Mouse (Mus musculus) limb, embryonic 10.5 days (tissue): Measurements from ENCODE around the gene Tgfb3. TPM values are rescaled to one million over a fixed set of nuclear protein-coding genes. Genes with fewer than 3 reads are reported as not detected.

Source experiments
- DNase-seq: peaks from one replicate; pipeline ENCODE4 v3.0.0-alpha.2; 2017; ENCODE audit warnings: low spot score
- H3K27ac ChIP-seq: fragments of 300-500 bp; sonication (generic); 2 replicates; pipeline ENCODE4 v1.5.1; 2016; ENCODE audit warnings: mild to moderate bottlenecking
- H3K27me3 ChIP-seq: fragments of 300-500 bp; sonication (generic); 2 replicates; pipeline ENCODE4 v1.6.1; 2016; ENCODE audit warnings: low read depth, mild to moderate bottlenecking; ENCODE audit not compliant: poor library complexity, severe bottlenecking
- H3K36me3 ChIP-seq: fragments of 300-500 bp; sonication (generic); 2 replicates; pipeline ENCODE4 v1.6.1; 2016; ENCODE audit warnings: mild to moderate bottlenecking, moderate library complexity
- H3K4me1 ChIP-seq: fragments of 300-500 bp; sonication (generic); 2 replicates; pipeline ENCODE4 v1.6.1; 2016
- H3K4me3 ChIP-seq: fragments of 300-500 bp; sonication (generic); 2 replicates; pipeline ENCODE4 v1.5.1; 2016; ENCODE audit warnings: mild to moderate bottlenecking, moderate library complexity
- H3K9me3 ChIP-seq: fragments of 300-500 bp; sonication (generic); replicated peaks from 2 replicates; pipeline ENCODE4 v1.6.1; 2016; ENCODE audit warnings: mild to moderate bottlenecking
- WGBS: fragments of 180-500 bp; shearing (Covaris S2); methylation state at CpG from one replicate; pipeline ENCODE4 v1.1.7; 2016; 5-methylcytosine and 5-hydroxymethylcytosine counted together
- polyA plus RNA-seq: library from polyadenylated mRNA; unstranded; fragments of >200 nt; fragmentation: Nextera tagmentation; extraction: Ambion mirVana; gene quantifications from 2 replicates; pipeline ENCODE4 v1.2.1, GENCODE M21; 2016

Gene Tgfb3
- polyA plus RNA-seq, 1 experiment from 2014 or later: 24.3 TPM

DNA sequence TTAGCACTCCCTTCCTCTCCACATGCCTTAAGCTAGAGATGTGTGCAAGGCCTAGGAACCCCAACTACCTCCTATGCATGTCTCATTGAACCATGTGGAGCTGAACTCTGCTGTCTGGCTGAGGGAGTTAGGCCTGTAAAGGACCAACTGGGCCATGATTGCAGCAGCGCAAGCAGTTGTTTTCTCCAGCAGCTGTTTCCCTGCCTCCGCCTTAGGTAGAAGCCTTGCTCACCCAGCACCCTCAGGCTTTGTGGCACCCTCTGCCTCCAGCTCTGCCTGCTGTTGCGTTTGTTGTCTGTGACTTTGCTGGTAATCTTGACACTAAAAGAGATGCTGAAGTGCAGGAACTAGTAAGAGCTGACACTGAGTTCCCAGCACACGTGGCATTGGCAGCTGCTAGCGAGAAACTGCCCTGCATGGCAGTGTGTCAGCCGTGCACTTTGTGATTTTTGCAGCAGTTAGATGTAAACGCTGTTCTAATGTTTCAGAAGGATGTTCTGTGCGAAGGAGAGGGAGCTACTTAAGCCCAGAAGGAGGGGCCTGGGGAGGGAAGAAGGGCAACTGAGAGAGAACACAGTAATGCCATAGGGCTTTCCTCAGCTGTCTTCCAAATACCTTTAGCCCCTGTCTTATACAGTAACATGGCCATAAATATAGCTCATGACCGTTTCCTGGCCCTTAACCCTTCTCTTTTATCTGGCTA is 56.4 kb downstream of the Tgfb3 start:
- no peaks in the 10 kb centered on the region for H3K9me3 ChIP-seq
- H3K4me3 ChIP-seq: no peak overlapping the region
- H3K4me1 ChIP-seq: peaks cover 36% of the 10 kb centered on the region
- no peak for DNase-seq
- H3K27ac ChIP-seq: peak overlapping the region; percentile 72
- 50% methylated on average over 9 of the region's 9 CpGs for WGBS
- no peaks in the 10 kb centered on the region for H3K27me3 ChIP-seq
- H3K36me3 ChIP-seq: 0 out of 2 replicates have a peak, but pooled peaks cover 6% of the 10 kb centered on the region

DNA sequence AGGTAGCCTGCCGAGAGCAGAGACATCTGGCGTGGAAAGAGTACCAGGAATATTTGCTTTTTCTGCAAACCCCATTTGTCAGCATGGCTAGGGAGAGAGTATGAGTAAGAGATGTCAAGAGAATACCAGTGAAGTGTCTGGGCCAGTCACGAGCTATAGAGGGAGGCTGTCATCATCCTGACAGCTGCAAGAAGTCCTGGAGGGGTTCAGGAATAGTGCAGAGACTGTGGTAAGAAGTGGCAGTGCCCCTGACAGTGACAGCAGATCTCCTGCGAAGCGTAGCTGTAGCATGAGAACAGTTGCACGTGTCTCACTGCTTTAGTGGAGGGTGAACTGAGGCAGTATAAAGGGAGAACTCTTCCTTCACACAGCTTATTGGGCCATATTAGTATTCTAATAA is 57.3 kb downstream of the Tgfb3 start:
- Histone ChIP-seq H3K36me3 (0 out of 2 replicates have a peak, but pooled peaks cover 6% of the 10 kb centered on the region), H3K4me1 (peaks cover 40% of the 10 kb centered on the region), H3K27ac (no peak overlapping the region), H3K4me3 (no peak overlapping the region), H3K27me3 (no peaks in the 10 kb centered on the region), H3K9me3 (no peaks in the 10 kb centered on the region)
- WGBS: 86% methylated on average over 6 of the region's 6 CpGs
- DNase-seq: no peak

- no peak for DNase-seq
- peaks cover 15% of the 10 kb centered on the region; the same call in 1 of the 2 replicates for H3K36me3 ChIP-seq
- H3K4me3 ChIP-seq: no peak overlapping the region
- H3K9me3 ChIP-seq: no peaks in the 10 kb centered on the region
- 64% methylated on average over 5 of the region's 5 CpGs for WGBS
- H3K27ac ChIP-seq: no peak overlapping the region
- H3K27me3 ChIP-seq: no peaks in the 10 kb centered on the region
- peaks cover 16% of the 10 kb centered on the region for H3K4me1 ChIP-seq
Observed at GRCm38 (mm10) chr12:86017360-86017759, 61.5 kb downstream of the Tgfb3 start.

GRCm38 (mm10) chr12:86015114-86015513 is 63.7 kb downstream of the Tgfb3 start:
- Histone ChIP-seq H3K27ac (no peak overlapping the region), H3K4me1 (peaks cover 9% of the 10 kb centered on the region), H3K9me3 (no peaks in the 10 kb centered on the region), H3K27me3 (no peaks in the 10 kb centered on the region), H3K36me3 (peaks cover 12% of the 10 kb centered on the region; the same call in 1 of the 2 replicates), H3K4me3 (no peak overlapping the region)
- WGBS: 83% methylated on average over 2 of the region's 2 CpGs
- DNase-seq: no peak

- no peak for DNase-seq
- 84% methylated on average over 3 of the region's 3 CpGs for WGBS
- Histone ChIP-seq H3K4me3 (no peak overlapping the region), H3K27me3 (no peaks in the 10 kb centered on the region), H3K9me3 (no peaks in the 10 kb centered on the region), H3K27ac (no peak overlapping the region), H3K36me3 (peaks cover 12% of the 10 kb centered on the region; the same call in 1 of the 2 replicates), H3K4me1 (peaks cover 9% of the 10 kb centered on the region)
Observed at GRCm38 (mm10) chr12:86014621-86015020, 64.2 kb downstream of the Tgfb3 start.

- no peak for DNase-seq
- 92% methylated on average over 2 of the region's 2 CpGs for WGBS
- H3K9me3 ChIP-seq: no peaks in the 10 kb centered on the region
- peaks cover 9% of the 10 kb centered on the region for H3K4me1 ChIP-seq
- H3K27me3 ChIP-seq: no peaks in the 10 kb centered on the region
- H3K4me3 ChIP-seq: no peak overlapping the region
- no peak overlapping the region for H3K27ac ChIP-seq
- peaks cover 12% of the 10 kb centered on the region; the same call in 1 of the 2 replicates for H3K36me3 ChIP-seq
Observed at GRCm38 (mm10) chr12:86014174-86014573, 64.7 kb downstream of the Tgfb3 start.

GRCm38 (mm10) chr12:86012195-86012594 is 66.6 kb downstream of the Tgfb3 start:
- Histone ChIP-seq H3K27ac (no peak overlapping the region), H3K4me3 (no peak overlapping the region), H3K36me3 (peaks cover 12% of the 10 kb centered on the region; the same call in 1 of the 2 replicates), H3K4me1 (peaks cover 19% of the 10 kb centered on the region), H3K27me3 (no peaks in the 10 kb centered on the region), H3K9me3 (no peaks in the 10 kb centered on the region)
- 88% methylated on average over 2 of the region's 2 CpGs for WGBS
- DNase-seq: no peak

DNA sequence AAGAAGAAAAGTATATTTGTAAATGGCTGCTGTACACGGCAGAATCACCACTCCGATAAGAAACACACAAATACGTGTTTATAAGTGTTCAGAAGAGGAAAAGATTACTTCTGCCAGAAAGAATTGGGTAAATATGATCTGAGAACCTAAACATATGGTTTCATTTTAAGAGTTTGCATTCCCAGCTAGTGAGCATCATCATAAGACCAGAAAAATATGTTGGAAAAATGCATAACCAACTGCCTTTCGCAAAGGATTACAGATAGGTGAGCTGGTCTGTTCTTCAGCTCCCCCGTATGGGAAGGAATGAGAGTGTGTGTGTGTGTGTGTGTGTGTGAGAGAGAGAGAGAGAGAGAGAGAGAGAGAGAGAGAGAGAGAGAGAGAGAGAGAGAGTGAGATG is 68.2 kb downstream of the Tgfb3 start:
- Histone ChIP-seq H3K9me3 (no peaks in the 10 kb centered on the region), H3K27me3 (no peaks in the 10 kb centered on the region), H3K4me3 (no peak overlapping the region), H3K36me3 (peaks cover 12% of the 10 kb centered on the region; the same call in 1 of the 2 replicates), H3K4me1 (peaks cover 15% of the 10 kb centered on the region), H3K27ac (no peak overlapping the region)
- no peak for DNase-seq
- WGBS: 91% methylated on average over 5 of the region's 5 CpGs

GRCm38 (mm10) chr12:86007377-86007776 is 71.5 kb downstream of the Tgfb3 start:
- WGBS: 75% methylated on average over 3 of the region's 3 CpGs
- no peaks in the 10 kb centered on the region for H3K27me3 ChIP-seq
- no peak overlapping the region for H3K4me3 ChIP-seq
- no peaks in the 10 kb centered on the region for H3K9me3 ChIP-seq
- H3K27ac ChIP-seq: peak overlapping the region; percentile 44; the same call in 1 of the 2 replicates
- DNase-seq: no peak
- H3K4me1 ChIP-seq: peaks cover 12% of the 10 kb centered on the region
- H3K36me3 ChIP-seq: no peaks in the 10 kb centered on the region

Other genes starting within 250 kb of the Tgfb3 start
- 61.2 and 71.6 TPM in 2 replicates for gene Ift43, start 3.5 kb upstream of the Tgfb3 start, polyA plus RNA-seq
- 14.9 and 18.0 TPM in 2 replicates for gene Gpatch2l, start 162.8 kb upstream of the Tgfb3 start, polyA plus RNA-seq